Mouse (Mus musculus) midbrain, embryonic 10.5 days (tissue): ENCODE measurements at regions not wholly inside any gene's neighbourhood (a gene's known extent, or its start where the extent isn't known, plus 50 kb on each side); places are given as distances from the start of the nearest gene placed in this dataset.

Experiments used
- DNase-seq: peaks from one replicate; pipeline ENCODE4 v3.0.0-alpha.2; 2017; ENCODE audit warnings: low spot score
- H3K27ac ChIP-seq: fragments of 300-500 bp; sonication (generic); replicated peaks from 2 replicates; pipeline ENCODE4 v1.5.1; 2016; ENCODE audit warnings: mild to moderate bottlenecking
- H3K27me3 ChIP-seq: fragments of 300-500 bp; sonication (generic); 2 replicates; pipeline ENCODE4 v1.6.1; 2016; ENCODE audit warnings: low read depth, mild to moderate bottlenecking; ENCODE audit not compliant: poor library complexity, severe bottlenecking
- H3K36me3 ChIP-seq: fragments of 300-500 bp; sonication (generic); 2 replicates; pipeline ENCODE4 v1.6.1; 2016; ENCODE audit warnings: mild to moderate bottlenecking, moderate library complexity
- H3K4me1 ChIP-seq: fragments of 300-500 bp; sonication (generic); 2 replicates; pipeline ENCODE4 v1.6.1; 2016
- H3K4me3 ChIP-seq: fragments of 300-500 bp; sonication (generic); 2 replicates; pipeline ENCODE4 v1.5.1; 2016; ENCODE audit warnings: mild to moderate bottlenecking, moderate library complexity
- H3K9me3 ChIP-seq: fragments of 300-500 bp; sonication (generic); replicated peaks from 2 replicates; pipeline ENCODE4 v1.6.1; 2016; ENCODE audit warnings: mild to moderate bottlenecking
- WGBS: fragments of 180-500 bp; shearing (Covaris S2); methylation state at CpG from one replicate; pipeline ENCODE4 v1.1.7; 2016; 5-methylcytosine and 5-hydroxymethylcytosine counted together

GRCm38 (mm10) chr3:102636076-102636475, 98.3 kb upstream of the Tspan2 start:
- DNase-seq = no peak
- Histone ChIP-seq H3K27me3 (no peaks in the 10 kb centered on the region), H3K36me3 (no peaks in the 10 kb centered on the region), H3K4me1 (no peaks in the 10 kb centered on the region), H3K4me3 (no peak overlapping the region), H3K27ac (no peak overlapping the region), H3K9me3 (no peaks in the 10 kb centered on the region)
- WGBS = 92% methylated on average over 4 of the region's 4 CpGs

GRCm38 (mm10) chr3:102636674-102637073, 97.7 kb upstream of the Tspan2 start:
- Histone ChIP-seq H3K9me3 (no peaks in the 10 kb centered on the region), H3K27me3 (no peaks in the 10 kb centered on the region), H3K4me1 (no peaks in the 10 kb centered on the region), H3K4me3 (no peak overlapping the region), H3K27ac (no peak overlapping the region), H3K36me3 (no peaks in the 10 kb centered on the region)
- 81% methylated on average over 4 of the region's 4 CpGs for WGBS
- DNase-seq = no peak

GRCm38 (mm10) chr3:102644276-102644940, 89.9 kb upstream of the Tspan2 start:
- whole genome bisulfite sequencing = 84% methylated on average over 11 of the region's 11 CpGs
- no peaks in the 10 kb centered on the region for H3K9me3 ChIP-seq
- H3K27ac ChIP-seq = no peak overlapping the region
- no peaks in the 10 kb centered on the region for H3K4me1 ChIP-seq
- no peaks in the 10 kb centered on the region for H3K36me3 ChIP-seq
- DNase-seq = no peak
- no peak overlapping the region for H3K4me3 ChIP-seq
- H3K27me3 ChIP-seq = no peaks in the 10 kb centered on the region

- H3K36me3 ChIP-seq = no peaks in the 10 kb centered on the region
- DNase-seq = no peak
- H3K4me1 ChIP-seq = no peaks in the 10 kb centered on the region
- WGBS = 89% methylated on average over 4 of the region's 4 CpGs
- H3K27ac ChIP-seq = no peak overlapping the region
- no peak overlapping the region for H3K4me3 ChIP-seq
- no peaks in the 10 kb centered on the region for H3K27me3 ChIP-seq
- no peaks in the 10 kb centered on the region for H3K9me3 ChIP-seq
Measured at GRCm38 (mm10) chr3:102648450-102648849, 85.9 kb upstream of the Tspan2 start.

GRCm38 (mm10) chr3:102654962-102655361, 79.4 kb upstream of the Tspan2 start:
- 0 out of 2 replicates have a peak, but pooled peaks cover 4% of the 10 kb centered on the region for H3K4me1 ChIP-seq
- no peak for DNase-seq
- no peak overlapping the region for H3K4me3 ChIP-seq
- no peaks in the 10 kb centered on the region for H3K9me3 ChIP-seq
- no peaks in the 10 kb centered on the region for H3K36me3 ChIP-seq
- no peaks in the 10 kb centered on the region for H3K27me3 ChIP-seq
- 83% methylated on average over 10 of the region's 10 CpGs for WGBS
- no peak overlapping the region for H3K27ac ChIP-seq

- 79% methylated on average over 7 of the region's 7 CpGs for whole genome bisulfite sequencing
- no peak for DNase-seq
- Histone ChIP-seq H3K36me3 (no peaks in the 10 kb centered on the region), H3K27ac (no peak overlapping the region), H3K27me3 (no peaks in the 10 kb centered on the region), H3K9me3 (no peaks in the 10 kb centered on the region), H3K4me3 (no peak overlapping the region), H3K4me1 (0 out of 2 replicates have a peak, but pooled peaks cover 4% of the 10 kb centered on the region)
Measured at GRCm38 (mm10) chr3:102657116-102657515, 77.2 kb upstream of the Tspan2 start.

GRCm38 (mm10) chr3:102657531-102658060, 76.7 kb upstream of the Tspan2 start:
- Histone ChIP-seq H3K4me3 (no peak overlapping the region), H3K36me3 (no peaks in the 10 kb centered on the region), H3K27ac (no peak overlapping the region), H3K27me3 (no peaks in the 10 kb centered on the region), H3K4me1 (0 out of 2 replicates have a peak, but pooled peaks cover 4% of the 10 kb centered on the region), H3K9me3 (no peaks in the 10 kb centered on the region)
- no peak for DNase-seq
- WGBS = 86% methylated on average over 7 of the region's 7 CpGs

GRCm38 (mm10) chr3:102659352-102659751, 75.0 kb upstream of the Tspan2 start:
- Histone ChIP-seq H3K36me3 (no peaks in the 10 kb centered on the region), H3K9me3 (no peaks in the 10 kb centered on the region), H3K4me1 (0 out of 2 replicates have a peak, but pooled peaks cover 4% of the 10 kb centered on the region), H3K4me3 (no peak overlapping the region), H3K27me3 (no peaks in the 10 kb centered on the region), H3K27ac (no peak overlapping the region)
- DNase-seq = no peak
- WGBS = 86% methylated on average over 5 of the region's 5 CpGs

GRCm38 (mm10) chr3:102661296-102661695, 73.0 kb upstream of the Tspan2 start:
- H3K27me3 ChIP-seq = no peaks in the 10 kb centered on the region

GRCm38 (mm10) chr3:102663711-102664110, 70.6 kb upstream of the Tspan2 start:
- Histone ChIP-seq H3K4me3 (no peak overlapping the region), H3K9me3 (no peaks in the 10 kb centered on the region), H3K4me1 (no peaks in the 10 kb centered on the region), H3K27me3 (no peaks in the 10 kb centered on the region), H3K27ac (no peak overlapping the region), H3K36me3 (no peaks in the 10 kb centered on the region)
- 84% methylated on average over 5 of the region's 5 CpGs for WGBS
- DNase-seq = no peak

More at GRCm38 (mm10) chr3:102661296-102661695, 73.0 kb upstream of the Tspan2 start:
- Histone ChIP-seq H3K4me3 (no peak overlapping the region), H3K9me3 (no peaks in the 10 kb centered on the region), H3K36me3 (no peaks in the 10 kb centered on the region), H3K4me1 (no peaks in the 10 kb centered on the region), H3K27ac (no peak overlapping the region)
- DNase-seq = no peak
- 95% methylated on average over 7 of the region's 7 CpGs for WGBS

GRCm38 (mm10) chr3:102664665-102665190, 69.6 kb upstream of the Tspan2 start:
- no peaks in the 10 kb centered on the region for H3K9me3 ChIP-seq
- no peaks in the 10 kb centered on the region for H3K36me3 ChIP-seq
- H3K4me3 ChIP-seq = no peak overlapping the region
- DNase-seq = no peak
- 90% methylated on average over 6 of the region's 6 CpGs for WGBS
- no peak overlapping the region for H3K27ac ChIP-seq
- H3K27me3 ChIP-seq = no peaks in the 10 kb centered on the region
- no peaks in the 10 kb centered on the region for H3K4me1 ChIP-seq

- H3K36me3 ChIP-seq = no peaks in the 10 kb centered on the region
- H3K27me3 ChIP-seq = no peaks in the 10 kb centered on the region
- H3K4me3 ChIP-seq = no peak overlapping the region
- no peaks in the 10 kb centered on the region for H3K9me3 ChIP-seq
- H3K4me1 ChIP-seq = no peaks in the 10 kb centered on the region
- 94% methylated on average over 3 of the region's 3 CpGs for WGBS
- DNase-seq = no peak
- no peak overlapping the region for H3K27ac ChIP-seq
Measured at GRCm38 (mm10) chr3:102667796-102668195, 66.5 kb upstream of the Tspan2 start.

- DNase-seq = no peak
- Histone ChIP-seq H3K27ac (no peak overlapping the region), H3K4me3 (no peak overlapping the region), H3K9me3 (no peaks in the 10 kb centered on the region), H3K4me1 (no peaks in the 10 kb centered on the region), H3K27me3 (no peaks in the 10 kb centered on the region), H3K36me3 (no peaks in the 10 kb centered on the region)
- WGBS = 89% methylated on average over 3 of the region's 3 CpGs
Measured at GRCm38 (mm10) chr3:102668556-102668955, 65.8 kb upstream of the Tspan2 start.
